Mouse (Mus musculus) hindbrain, embryonic 12.5 days (tissue): ENCODE data around the gene Entpd6. TPM values are rescaled to one million over a fixed set of nuclear protein-coding genes. Genes with fewer than 3 reads are reported as not detected.

Experiments used
- polyA plus RNA-seq: library from polyadenylated mRNA; unstranded; fragments of >200 nt; fragmentation: Nextera tagmentation; extraction: Ambion mirVana; gene quantifications from 2 replicates; pipeline ENCODE4 v1.2.1, GENCODE M21; 2016

Entpd6 gene
- polyA plus RNA-seq, 1 experiment from 2014 or later: 38.6 TPM

Other genes starting within 250 kb of the Entpd6 start
- gene Cst7, start 178.6 kb upstream of the Entpd6 start, polyA plus RNA-seq: 0.30 and 0.40 TPM in 2 replicates
- gene Apmap, start 140.5 kb upstream of the Entpd6 start, polyA plus RNA-seq: 36.1 and 38.1 TPM in 2 replicates
- gene Acss1, start 80.5 kb upstream of the Entpd6 start, polyA plus RNA-seq: 28.4 and 32.6 TPM in 2 replicates
- 1.0 and 1.3 TPM in 2 replicates for gene Vsx1, start 59.7 kb upstream of the Entpd6 start, polyA plus RNA-seq
- 92.5 and 95.3 TPM in 2 replicates for gene Pygb, start 37.7 kb downstream of the Entpd6 start, polyA plus RNA-seq
- 70.0 and 74.1 TPM in 2 replicates for gene Abhd12, start 155.7 kb downstream of the Entpd6 start, polyA plus RNA-seq
- 36.5 and 37.5 TPM in 2 replicates for gene Gins1, start 156.4 kb downstream of the Entpd6 start, polyA plus RNA-seq